Comparison of ENCODE assay signal across 9 mouse cellular contexts in genomic region chr13:50949545-50950226, GRCm38 (mm10).
DNase-seq lines count a peak whose midpoint lies in the region; ATAC-seq and TF ChIP-seq lines count a peak whose summit lies in the region.
"Had no signal": no experiment of that assay in that cellular context is flagged by ENCODE, and none has a peak within 500 bp of the region (broad histone marks: within the 10 kb centered on the region; RNA-seq: fewer than 3 reads in every experiment).

No protein-coding gene starts in this region.

- no peak overlapping the region for H3K27ac ChIP-seq in kidney, postnatal 0 days
- H3K27ac ChIP-seq in liver, embryonic 11.5 days (ENCODE audit: low read depth, low read length): no peak overlapping the region
- H3K27ac ChIP-seq in neural tube, embryonic 14.5 days (ENCODE audit: low read depth, low read length): no peak overlapping the region
- H3K27ac ChIP-seq: embryonic facial prominence, embryonic 15.5 days had no signal

- no peak overlapping the region for H3K9ac ChIP-seq in kidney, postnatal 0 days (ENCODE audit: low read depth, low read length)
- H3K9ac ChIP-seq in liver, embryonic 11.5 days (ENCODE audit: low read depth, low read length): no peak overlapping the region
- H3K9ac ChIP-seq in neural tube, embryonic 14.5 days (replicated peaks; ENCODE audit: low read depth, low read length): no peak overlapping the region
- H3K9ac ChIP-seq: embryonic facial prominence, embryonic 15.5 days had no signal

- peak; percentile 83 for DNase-seq in A20 (ENCODE audit: low read depth, low spot score)
- peak; percentile 73 to 95 for DNase-seq in adrenal gland, adult (ENCODE audit: inconsistent age in 2 of 2, low spot score in 1 of 2)
- DNase-seq in gastrocnemius, postnatal 25 days: peak; percentile 26
- DNase-seq in kidney, postnatal 0 days (ENCODE audit: low spot score): peak; percentile 85
- peak; percentile 49 for DNase-seq in liver, embryonic 11.5 days (ENCODE audit: low spot score)
- DNase-seq in telencephalon, adult 2 months (ENCODE audit: low read depth, low spot score): peak; percentile 43

- no peaks in the 10 kb centered on the region for H3K4me1 ChIP-seq in kidney, postnatal 0 days (replicated peaks; ENCODE audit: insufficient read depth, low read length)
- no peaks in the 10 kb centered on the region for H3K4me1 ChIP-seq in liver, embryonic 11.5 days (replicated peaks; ENCODE audit: control insufficient read depth, insufficient read depth, low read length)
- H3K4me1 ChIP-seq in neural tube, embryonic 14.5 days (ENCODE audit: control insufficient read depth, insufficient read depth, low read length): no peaks in the 10 kb centered on the region
- H3K4me1 ChIP-seq: embryonic facial prominence, embryonic 15.5 days had no signal

- 34% methylated on average over 6 of the region's 6 CpGs for WGBS in kidney, postnatal 0 days
- 42% methylated on average over 6 of the region's 6 CpGs for WGBS in liver, embryonic 11.5 days
- WGBS in neural tube, embryonic 14.5 days: 42% methylated on average over 6 of the region's 6 CpGs

- no peaks in the 10 kb centered on the region for H3K27me3 ChIP-seq in kidney, postnatal 0 days (ENCODE audit: insufficient read depth, low read length)
- H3K27me3 ChIP-seq in liver, embryonic 11.5 days (replicated peaks; ENCODE audit: control insufficient read depth, insufficient read depth, low read length): no peaks in the 10 kb centered on the region
- no peaks in the 10 kb centered on the region for H3K27me3 ChIP-seq in neural tube, embryonic 14.5 days (ENCODE audit: control insufficient read depth, insufficient read depth, low read length)
- H3K27me3 ChIP-seq: embryonic facial prominence, embryonic 15.5 days had no signal

- no peaks in the 10 kb centered on the region for H3K36me3 ChIP-seq in kidney, postnatal 0 days (ENCODE audit: insufficient read depth, low read length)
- H3K36me3 ChIP-seq in liver, embryonic 11.5 days (ENCODE audit: control insufficient read depth, insufficient read depth, low read length): no peaks in the 10 kb centered on the region
- H3K36me3 ChIP-seq in neural tube, embryonic 14.5 days (ENCODE audit: control insufficient read depth, insufficient read depth, low read length): no peaks in the 10 kb centered on the region
- H3K36me3 ChIP-seq: embryonic facial prominence, embryonic 15.5 days had no signal

- no peaks in the 10 kb centered on the region for H3K9me3 ChIP-seq in kidney, postnatal 0 days (replicated peaks; ENCODE audit: low read length)
- H3K9me3 ChIP-seq in liver, embryonic 11.5 days (ENCODE audit: control insufficient read depth, low read length): no peaks in the 10 kb centered on the region
- no peaks in the 10 kb centered on the region for H3K9me3 ChIP-seq in neural tube, embryonic 14.5 days (ENCODE audit: control insufficient read depth, low read length)
- H3K9me3 ChIP-seq: embryonic facial prominence, embryonic 15.5 days had no signal

- H3K4me2 ChIP-seq in kidney, postnatal 0 days (ENCODE audit: low read length): no peak overlapping the region
- no peak overlapping the region for H3K4me2 ChIP-seq in liver, embryonic 11.5 days
- H3K4me2 ChIP-seq in neural tube, embryonic 14.5 days (ENCODE audit: low read depth, low read length): no peak overlapping the region
- H3K4me2 ChIP-seq: embryonic facial prominence, embryonic 15.5 days had no signal

- H3K4me3 ChIP-seq in kidney, postnatal 0 days (replicated peaks; ENCODE audit: low read depth, low read length): no peak overlapping the region
- no peak overlapping the region for H3K4me3 ChIP-seq in liver, embryonic 11.5 days (ENCODE audit: low read depth, low read length)
- no peak overlapping the region for H3K4me3 ChIP-seq in neural tube, embryonic 14.5 days (ENCODE audit: low read depth, low read length)
- H3K4me3 ChIP-seq: embryonic facial prominence, embryonic 15.5 days had no signal

- ATAC-seq in common myeloid progenitor, adult 5-6 weeks (replicated peaks; ENCODE audit: low read depth, poor library complexity, severe bottlenecking): peak; percentile 87
- no peak; the same call in 1 of the 2 replicates for ATAC-seq in kidney, postnatal 0 days (replicated peaks; ENCODE audit: low FRiP score, low read depth)
- no peak for ATAC-seq in liver, embryonic 11.5 days (replicated peaks; ENCODE audit: low FRiP score)
- peak; percentile 76 for ATAC-seq in neural tube, embryonic 14.5 days (ENCODE audit: low read depth)

- TF ChIP-seq CTCF in kidney, postnatal 0 days (IDR thresholded peaks at IDR 0.05; ENCODE audit: low read depth): peak; percentile 98

Comparison
In these comparisons a context has a peak if more than half of its experiments do, and no peak if none do; other contexts are left out.
1. DNase-seq: peak in every context shown above with its lines; median percentile 85 in kidney, postnatal 0 days; 84 in adrenal gland, adult; 83 in A20; 49 in liver, embryonic 11.5 days; 43 in telencephalon, adult 2 months; 26 in gastrocnemius, postnatal 25 days.
2. ATAC-seq: peak in common myeloid progenitor, adult 5-6 weeks (single experiment) and neural tube, embryonic 14.5 days (single experiment); none in kidney, postnatal 0 days (single experiment) and liver, embryonic 11.5 days (single experiment).